Mouse (Mus musculus): ENCODE measurements around the gene 1300017J02Rik. TPM values are rescaled to one million over a fixed set of nuclear protein-coding genes. Genes with fewer than 3 reads are reported as not detected.

1300017J02Rik gene
- polyA plus RNA-seq, 1 experiment from 2014 or later = 2.9 TPM

DNA sequence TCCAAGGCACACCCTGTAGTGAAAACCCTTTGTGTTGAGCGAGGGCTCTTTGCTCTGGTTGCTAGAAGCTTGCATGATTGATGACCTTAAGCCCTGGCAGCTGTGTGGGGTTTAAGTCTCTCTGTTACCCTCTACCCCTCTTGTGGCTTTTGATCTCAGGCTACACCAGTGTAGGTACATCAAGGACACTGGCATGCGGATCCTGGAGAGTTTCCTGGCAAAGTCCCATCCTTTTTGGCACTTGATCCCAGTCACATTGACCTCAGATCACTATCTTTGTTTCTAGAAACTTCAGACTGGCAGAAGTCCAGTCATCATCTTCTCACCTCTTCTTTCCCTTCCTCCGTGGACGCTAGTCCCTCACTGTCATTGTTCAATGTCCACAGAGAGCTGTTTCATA lies 56.3 kb downstream of the 1300017J02Rik start:
- ATAC-seq (replicated peaks; ENCODE audit: low FRiP score) = no peak
- no peak overlapping the region for H3K27ac ChIP-seq (ENCODE audit: low read depth, low read length)
- WGBS = 67% methylated on average over 4 of the region's 4 CpGs

DNA sequence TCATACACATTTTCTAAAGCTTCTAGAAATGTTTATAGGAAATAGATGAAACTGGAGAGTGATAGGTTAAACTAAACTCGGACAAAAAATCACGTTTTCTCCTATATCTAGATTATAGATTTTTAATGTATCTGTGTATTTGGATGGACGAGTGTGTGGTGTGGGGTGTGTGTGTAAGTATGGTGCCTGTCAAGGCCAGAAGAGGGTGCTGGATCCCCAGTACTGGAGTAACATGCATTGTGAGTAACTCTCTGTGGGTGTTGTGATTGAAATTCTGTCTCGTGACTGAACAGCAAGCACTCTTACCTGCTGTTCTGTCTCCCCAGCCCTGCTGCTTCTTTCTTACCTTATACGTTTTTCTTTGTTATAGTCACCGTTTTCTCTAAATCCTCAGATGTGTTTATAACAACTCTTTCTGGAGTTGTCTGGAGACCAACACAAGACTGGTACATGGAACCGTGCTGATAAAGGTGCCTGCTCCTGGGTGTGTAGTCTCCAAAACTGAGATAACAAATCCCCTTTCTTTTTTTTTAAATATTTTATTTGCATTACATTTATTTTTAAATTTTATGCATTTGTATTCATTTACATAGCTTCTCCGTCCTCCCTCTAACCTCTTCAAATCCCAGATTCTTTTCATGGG lies 58.2 kb downstream of the 1300017J02Rik start:
- Histone ChIP-seq H3K27me3 (ENCODE audit: control insufficient read depth, insufficient read depth, low read length) (no peaks in the 10 kb centered on the region), H3K36me3 (ENCODE audit: control insufficient read depth, insufficient read depth, low read length) (no peaks in the 10 kb centered on the region), H3K4me2 (ENCODE audit: low read depth, low read length, severe bottlenecking) (no peak overlapping the region), H3K4me3 (ENCODE audit: low read depth, low read length) (no peak overlapping the region), H3K4me1 (replicated peaks; ENCODE audit: control insufficient read depth, insufficient read depth, low read length) (no peaks in the 10 kb centered on the region), H3K9me3 (ENCODE audit: control insufficient read depth, low read length) (no peaks in the 10 kb centered on the region), H3K27ac (ENCODE audit: low read depth, low read length) (no peak overlapping the region), H3K9ac (ENCODE audit: low read length) (no peak overlapping the region)
- no peak for DNase-seq (ENCODE audit: low spot score)
- 85% methylated on average over 8 of the region's 8 CpGs for WGBS
- no peak for ATAC-seq (replicated peaks; ENCODE audit: low FRiP score)

More for the DNA sequence above, 56.3 kb downstream of the 1300017J02Rik start:
- DNase-seq (ENCODE audit: low spot score) = no peak
- no peaks in the 10 kb centered on the region for H3K9me3 ChIP-seq (ENCODE audit: control insufficient read depth, low read length)
- H3K9ac ChIP-seq (ENCODE audit: low read length) = no peak overlapping the region
- no peak overlapping the region for H3K4me3 ChIP-seq (ENCODE audit: low read depth, low read length)
- no peak overlapping the region for H3K4me2 ChIP-seq (ENCODE audit: low read depth, low read length, severe bottlenecking)
- H3K27me3 ChIP-seq (ENCODE audit: control insufficient read depth, insufficient read depth, low read length) = no peaks in the 10 kb centered on the region
- no peaks in the 10 kb centered on the region for H3K36me3 ChIP-seq (ENCODE audit: control insufficient read depth, insufficient read depth, low read length)
- no peaks in the 10 kb centered on the region for H3K4me1 ChIP-seq (replicated peaks; ENCODE audit: control insufficient read depth, insufficient read depth, low read length)

DNA sequence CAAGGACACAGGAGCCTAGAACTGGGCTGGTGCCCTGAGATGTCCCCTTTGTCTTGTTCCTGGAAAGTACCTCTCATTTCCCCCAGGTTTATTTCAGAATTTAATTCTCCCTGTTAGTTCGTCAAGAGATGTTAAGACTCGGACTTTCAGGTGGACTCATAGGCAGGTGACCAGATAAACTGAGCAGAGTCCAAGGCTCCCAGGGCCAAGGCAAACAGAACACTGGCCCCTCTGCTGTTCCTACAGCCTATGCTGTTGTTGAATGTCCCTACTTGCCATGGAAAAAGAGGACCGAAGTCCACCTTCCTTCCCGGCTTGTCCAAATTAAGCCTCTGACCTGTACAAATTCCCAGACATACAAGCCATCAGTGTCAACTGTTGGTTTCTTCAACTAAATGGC lies 61.2 kb downstream of the 1300017J02Rik start:
- ATAC-seq (replicated peaks; ENCODE audit: low FRiP score) (no peak), DNase-seq (ENCODE audit: low spot score) (no peak)
- H3K27me3 ChIP-seq (ENCODE audit: control insufficient read depth, insufficient read depth, low read length) = no peaks in the 10 kb centered on the region
- H3K27ac ChIP-seq (ENCODE audit: low read depth, low read length) = no peak overlapping the region
- H3K9me3 ChIP-seq (ENCODE audit: control insufficient read depth, low read length) = no peaks in the 10 kb centered on the region
- no peaks in the 10 kb centered on the region for H3K36me3 ChIP-seq (ENCODE audit: control insufficient read depth, insufficient read depth, low read length)
- no peaks in the 10 kb centered on the region for H3K4me1 ChIP-seq (replicated peaks; ENCODE audit: control insufficient read depth, insufficient read depth, low read length)
- H3K4me2 ChIP-seq (ENCODE audit: low read depth, low read length, severe bottlenecking) = no peak overlapping the region
- H3K9ac ChIP-seq (ENCODE audit: low read length) = no peak overlapping the region
- H3K4me3 ChIP-seq (ENCODE audit: low read depth, low read length) = no peak overlapping the region
- WGBS = 89% methylated on average over 4 of the region's 4 CpGs

DNA sequence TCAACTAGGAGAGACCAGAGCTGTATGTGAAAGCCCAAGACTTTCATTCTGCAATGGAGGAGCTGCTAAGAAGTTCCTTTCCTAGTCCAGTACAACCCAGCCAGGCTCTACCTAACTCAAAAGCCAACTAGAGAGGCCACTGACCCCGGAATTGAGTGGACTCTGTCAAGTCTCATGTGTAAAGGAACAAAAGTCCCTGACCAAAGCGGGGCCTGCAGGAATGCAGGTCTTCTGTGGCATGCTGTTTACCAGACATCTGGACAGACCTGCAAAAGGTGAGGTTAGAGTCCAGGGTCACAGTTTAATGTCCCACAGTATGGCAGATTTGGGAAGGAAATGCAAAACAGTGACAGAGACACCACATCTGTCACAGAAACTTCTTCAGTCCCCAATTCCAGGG lies 63.7 kb downstream of the 1300017J02Rik start:
- Histone ChIP-seq H3K9ac (ENCODE audit: low read length) (no peak overlapping the region), H3K4me3 (ENCODE audit: low read depth, low read length) (no peak overlapping the region), H3K9me3 (ENCODE audit: control insufficient read depth, low read length) (no peaks in the 10 kb centered on the region), H3K27ac (ENCODE audit: low read depth, low read length) (no peak overlapping the region), H3K4me1 (replicated peaks; ENCODE audit: control insufficient read depth, insufficient read depth, low read length) (no peaks in the 10 kb centered on the region), H3K27me3 (ENCODE audit: control insufficient read depth, insufficient read depth, low read length) (no peaks in the 10 kb centered on the region), H3K36me3 (ENCODE audit: control insufficient read depth, insufficient read depth, low read length) (no peaks in the 10 kb centered on the region), H3K4me2 (ENCODE audit: low read depth, low read length, severe bottlenecking) (no peak overlapping the region)
- DNase-seq (ENCODE audit: low spot score) (no peak), ATAC-seq (replicated peaks; ENCODE audit: low FRiP score) (no peak)
- WGBS = 87% methylated on average over 2 of the region's 2 CpGs

DNA sequence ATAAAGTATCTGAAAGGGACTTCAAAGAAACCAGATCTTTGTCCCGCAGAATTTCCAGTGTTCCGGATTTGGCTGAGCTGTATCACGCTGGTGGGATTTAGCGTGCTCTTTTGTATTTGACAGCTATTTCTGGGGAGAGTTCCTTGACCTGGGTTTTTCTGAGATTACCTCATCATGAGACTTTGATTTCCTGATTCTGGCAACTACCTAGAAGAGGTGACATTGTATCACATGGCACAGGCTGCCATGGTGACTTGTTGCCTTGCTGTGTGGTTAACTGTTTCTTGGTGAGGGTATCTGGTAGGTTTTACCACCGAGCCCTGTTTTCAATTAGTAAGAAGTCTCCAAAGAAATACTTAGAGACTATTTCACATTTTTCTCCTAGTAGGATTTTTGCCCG lies 65.4 kb downstream of the 1300017J02Rik start:
- ATAC-seq (replicated peaks; ENCODE audit: low FRiP score) (no peak), DNase-seq (ENCODE audit: low spot score) (no peak)
- H3K9ac ChIP-seq (ENCODE audit: low read length) = no peak overlapping the region
- no peaks in the 10 kb centered on the region for H3K4me1 ChIP-seq (replicated peaks; ENCODE audit: control insufficient read depth, insufficient read depth, low read length)
- H3K9me3 ChIP-seq (ENCODE audit: control insufficient read depth, low read length) = no peaks in the 10 kb centered on the region
- H3K4me2 ChIP-seq (ENCODE audit: low read depth, low read length, severe bottlenecking) = no peak overlapping the region
- no peak overlapping the region for H3K4me3 ChIP-seq (ENCODE audit: low read depth, low read length)
- no peaks in the 10 kb centered on the region for H3K36me3 ChIP-seq (ENCODE audit: control insufficient read depth, insufficient read depth, low read length)
- H3K27ac ChIP-seq (ENCODE audit: low read depth, low read length) = no peak overlapping the region
- no peaks in the 10 kb centered on the region for H3K27me3 ChIP-seq (ENCODE audit: control insufficient read depth, insufficient read depth, low read length)
- 84% methylated on average over 6 of the region's 6 CpGs for WGBS

DNA sequence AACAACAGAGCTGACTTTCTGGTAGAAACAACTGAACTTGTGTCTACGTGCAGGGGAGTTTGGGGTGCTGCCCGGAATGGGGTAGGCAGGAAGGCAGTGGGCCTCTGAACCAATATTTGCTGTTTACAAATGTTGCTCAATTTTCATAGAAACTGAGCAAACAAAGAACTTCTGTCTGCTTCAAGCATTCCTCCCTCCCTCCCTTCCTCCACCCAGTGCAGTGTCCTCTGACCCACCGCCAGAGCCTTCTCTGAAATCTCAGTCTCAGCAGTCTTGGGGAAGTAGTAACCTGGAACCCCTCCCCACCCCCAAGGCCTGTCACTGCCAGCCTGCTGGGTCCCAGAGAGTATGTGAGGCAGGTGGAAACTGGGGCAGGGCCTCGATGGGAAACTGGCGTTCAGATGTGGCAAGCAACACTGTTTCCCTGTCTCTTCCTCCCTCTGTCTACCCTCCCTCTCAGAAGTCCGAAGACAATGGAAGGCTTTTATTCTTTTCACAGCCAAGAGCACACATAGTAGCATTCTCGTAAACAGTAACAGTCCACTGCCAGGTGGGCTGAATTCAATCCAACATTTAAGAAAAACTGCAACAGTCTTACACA lies 70.2 kb downstream of the 1300017J02Rik start:
- Histone ChIP-seq H3K4me1 (replicated peaks; ENCODE audit: control insufficient read depth, insufficient read depth, low read length) (no peaks in the 10 kb centered on the region), H3K9ac (ENCODE audit: low read length) (no peak overlapping the region), H3K27me3 (ENCODE audit: control insufficient read depth, insufficient read depth, low read length) (no peaks in the 10 kb centered on the region), H3K36me3 (ENCODE audit: control insufficient read depth, insufficient read depth, low read length) (no peaks in the 10 kb centered on the region), H3K27ac (ENCODE audit: low read depth, low read length) (no peak overlapping the region), H3K4me3 (ENCODE audit: low read depth, low read length) (no peak overlapping the region), H3K9me3 (ENCODE audit: control insufficient read depth, low read length) (no peaks in the 10 kb centered on the region), H3K4me2 (ENCODE audit: low read depth, low read length, severe bottlenecking) (no peak overlapping the region)
- 69% methylated on average over 7 of the region's 7 CpGs for WGBS
- ATAC-seq (replicated peaks; ENCODE audit: low FRiP score) (no peak), DNase-seq (ENCODE audit: low spot score) (no peak)

DNA sequence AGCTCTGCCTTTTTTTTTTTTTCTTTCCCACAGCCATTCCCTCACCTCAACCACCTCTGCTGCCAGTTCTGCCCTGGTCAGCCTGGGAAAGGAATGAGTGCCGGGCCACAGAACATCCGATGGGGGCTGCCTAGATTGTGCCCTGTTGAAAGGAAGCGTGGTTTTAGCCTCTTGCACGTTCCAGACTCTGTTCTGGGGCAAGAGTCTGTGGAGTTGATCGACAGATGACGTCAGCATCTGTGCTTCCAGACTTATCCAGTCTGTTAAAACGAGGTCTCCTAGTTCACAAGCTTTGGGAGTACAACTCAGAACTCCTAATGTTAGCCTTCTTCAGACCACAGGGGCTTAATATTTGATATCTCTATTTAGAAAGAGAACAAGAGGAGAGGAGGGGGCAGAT lies 70.8 kb downstream of the 1300017J02Rik start:
- H3K4me2 ChIP-seq (ENCODE audit: low read depth, low read length, severe bottlenecking) = no peak overlapping the region
- 81% methylated on average over 7 of the region's 7 CpGs for WGBS
- H3K36me3 ChIP-seq (ENCODE audit: control insufficient read depth, insufficient read depth, low read length) = no peaks in the 10 kb centered on the region
- no peaks in the 10 kb centered on the region for H3K27me3 ChIP-seq (ENCODE audit: control insufficient read depth, insufficient read depth, low read length)
- no peaks in the 10 kb centered on the region for H3K4me1 ChIP-seq (replicated peaks; ENCODE audit: control insufficient read depth, insufficient read depth, low read length)
- ATAC-seq (replicated peaks; ENCODE audit: low FRiP score) (no peak), DNase-seq (ENCODE audit: low spot score) (no peak)
- no peak overlapping the region for H3K9ac ChIP-seq (ENCODE audit: low read length)
- no peak overlapping the region for H3K4me3 ChIP-seq (ENCODE audit: low read depth, low read length)
- no peak overlapping the region for H3K27ac ChIP-seq (ENCODE audit: low read depth, low read length)
- H3K9me3 ChIP-seq (ENCODE audit: control insufficient read depth, low read length) = no peaks in the 10 kb centered on the region

DNA sequence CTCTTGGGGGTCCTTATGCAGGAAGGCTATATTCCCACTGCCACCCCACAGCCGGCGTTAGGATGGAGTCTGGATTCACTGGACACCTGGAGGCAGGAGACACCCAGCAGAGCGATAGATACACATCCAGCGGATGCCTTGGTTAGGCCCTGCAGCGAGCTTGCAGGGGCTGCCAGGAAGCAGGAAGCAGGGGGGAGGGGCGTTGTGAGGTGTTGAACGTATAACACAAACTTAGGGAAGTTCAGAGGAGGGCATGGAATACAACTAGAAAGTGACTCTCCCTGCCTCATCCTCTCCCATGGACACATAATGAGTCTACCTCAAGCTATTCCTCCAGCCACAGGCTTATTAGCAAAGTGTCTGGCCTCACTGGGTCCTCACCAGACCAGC lies 71.9 kb downstream of the 1300017J02Rik start:
- DNase-seq (ENCODE audit: low spot score) (no peak), ATAC-seq (replicated peaks; ENCODE audit: low FRiP score) (no peak)
- WGBS = 76% methylated on average over 7 of the region's 7 CpGs
- no peaks in the 10 kb centered on the region for H3K36me3 ChIP-seq (ENCODE audit: control insufficient read depth, insufficient read depth, low read length)
- no peak overlapping the region for H3K4me3 ChIP-seq (ENCODE audit: low read depth, low read length)
- H3K9ac ChIP-seq (ENCODE audit: low read length) = no peak overlapping the region
- H3K4me2 ChIP-seq (ENCODE audit: low read depth, low read length, severe bottlenecking) = no peak overlapping the region
- no peaks in the 10 kb centered on the region for H3K9me3 ChIP-seq (ENCODE audit: control insufficient read depth, low read length)
- no peak overlapping the region for H3K27ac ChIP-seq (ENCODE audit: low read depth, low read length)
- no peaks in the 10 kb centered on the region for H3K27me3 ChIP-seq (ENCODE audit: control insufficient read depth, insufficient read depth, low read length)
- no peaks in the 10 kb centered on the region for H3K4me1 ChIP-seq (replicated peaks; ENCODE audit: control insufficient read depth, insufficient read depth, low read length)

Measured in forebrain, embryonic 11.5 days (tissue).